Mouse (Mus musculus) adrenal gland, postnatal 14 days (tissue): ENCODE data around the gene Ppp1r12c. TPM values are rescaled to one million over a fixed set of nuclear protein-coding genes. Genes with fewer than 3 reads are reported as not detected.

ENCODE experiments used
- DNase-seq: peaks from one replicate; pipeline ENCODE4 v3.0.0; 2021; ENCODE audit warnings: mixed read lengths
- total RNA-seq: library from RNA; stranded (reverse); gene quantifications from 2 replicates; pipeline ENCODE4 v1.2.3, GENCODE M21; 2021

The Ppp1r12c gene
- total RNA-seq, 1 experiment from 2014 or later = 83.4 TPM

- DNase-seq = no peak
Observed at GRCm38 (mm10) chr7:4492284-4493224, 8.9 kb downstream of the Ppp1r12c start.

DNA sequence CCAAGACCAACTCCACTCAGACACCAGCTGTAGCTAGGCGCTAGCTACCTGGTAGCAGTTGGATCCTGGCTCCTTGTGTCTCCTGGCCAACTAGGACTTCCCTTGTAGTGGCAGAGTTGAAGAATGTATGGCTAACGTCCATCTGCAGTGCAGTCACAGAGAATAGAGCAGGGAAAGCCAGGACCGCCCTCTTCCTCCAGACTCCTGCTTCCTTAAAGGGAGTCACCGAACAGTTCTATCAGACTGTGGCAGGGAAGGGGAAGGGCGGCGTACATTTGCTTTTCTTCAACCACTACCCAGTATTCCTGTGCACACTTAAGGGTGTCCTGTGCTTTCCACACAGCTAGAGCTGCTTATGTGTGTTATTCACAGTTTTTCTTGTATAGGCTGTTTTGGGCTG, 10.2 kb downstream of the Ppp1r12c start:
- no peak for DNase-seq

- DNase-seq = no peak
Observed at GRCm38 (mm10) chr7:4482281-4482680, 19.2 kb downstream of the Ppp1r12c start.

GRCm38 (mm10) chr7:4479674-4480073, 21.8 kb downstream of the Ppp1r12c start:
- peak; percentile 61 for DNase-seq

- DNase-seq = no peak
Observed at GRCm38 (mm10) chr7:4478796-4479291, 22.6 kb downstream of the Ppp1r12c start.

DNA sequence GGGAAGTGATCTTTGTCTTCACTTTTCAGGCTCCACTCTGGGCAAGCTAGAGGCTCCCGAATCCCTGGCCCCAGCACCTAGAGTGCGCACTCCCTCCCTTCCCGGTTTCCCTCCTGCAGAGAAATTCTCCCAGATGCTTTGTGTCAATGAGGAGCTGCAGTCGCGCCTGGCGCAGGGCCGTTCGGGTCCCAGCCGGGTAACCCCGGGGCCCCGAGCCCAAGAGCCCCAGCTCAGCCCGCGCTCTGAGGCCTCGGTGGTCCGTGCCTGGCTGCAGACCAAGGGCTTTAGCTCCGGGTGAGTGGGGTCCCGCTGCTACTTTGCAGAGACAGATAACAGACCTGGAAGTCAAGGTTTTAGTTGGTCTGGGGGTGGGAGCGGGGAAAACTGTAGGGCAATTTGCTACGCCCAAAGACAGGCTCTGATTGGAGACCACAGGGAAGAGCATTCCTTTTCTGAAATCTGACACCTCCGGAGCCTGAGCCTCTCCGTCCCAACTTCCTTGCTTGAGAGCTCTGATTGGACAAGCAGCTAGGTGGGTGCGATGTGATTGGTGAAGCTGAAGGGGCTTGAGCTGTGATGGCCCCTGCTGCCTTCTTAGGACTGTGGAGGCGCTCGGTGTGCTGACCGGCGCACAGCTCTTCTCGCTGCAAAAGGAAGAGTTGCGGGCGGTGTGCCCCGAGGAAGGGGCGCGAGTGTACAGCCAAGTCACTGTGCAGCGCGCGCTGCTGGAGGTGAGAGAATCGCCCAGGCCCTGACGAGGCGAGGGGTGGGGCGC, 23.3 kb downstream of the Ppp1r12c start:
- peak; percentile 87 for DNase-seq

DNA sequence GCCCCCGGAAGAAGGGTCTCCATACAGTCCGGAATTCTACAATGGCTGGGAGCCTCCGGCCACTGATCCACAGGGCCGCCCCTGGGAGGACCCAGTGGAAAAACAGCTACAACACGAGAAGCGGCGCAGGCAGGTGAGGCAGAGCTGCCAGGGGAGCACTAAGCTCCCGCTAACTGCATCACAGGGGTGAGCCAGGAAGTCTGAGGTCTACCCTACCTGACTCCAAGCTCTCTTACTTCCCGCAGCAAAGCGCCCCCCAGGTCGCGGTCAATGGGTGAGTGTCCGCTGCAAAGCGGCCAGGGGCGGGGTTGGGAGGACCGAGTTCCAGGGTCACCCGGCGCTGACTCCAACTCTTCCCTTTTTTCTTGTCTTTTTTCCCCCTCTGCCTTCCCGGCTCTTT, 27.5 kb downstream of the Ppp1r12c start:
- DNase-seq = no peak

DNA sequence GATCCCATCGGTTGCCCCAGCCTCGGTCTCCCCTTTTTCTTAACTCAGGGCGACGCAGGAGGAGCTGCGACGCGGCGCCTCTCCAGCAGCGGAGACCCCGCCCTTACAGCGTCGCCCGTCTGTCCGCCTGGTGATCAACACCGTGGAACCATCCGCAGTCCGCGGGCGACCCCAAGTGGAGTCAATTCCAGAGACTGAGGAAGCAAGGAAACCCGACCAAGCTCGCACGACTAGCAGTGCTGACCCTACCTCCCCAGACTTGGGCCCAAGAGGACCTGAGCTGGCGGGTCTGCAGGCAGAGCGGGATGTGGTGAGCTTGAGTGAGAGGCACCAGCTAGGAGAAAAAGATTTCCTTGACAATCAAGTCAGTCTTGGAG, 30.3 kb downstream of the Ppp1r12c start:
- DNase-seq = peak; percentile 90

- DNase-seq = peak; percentile 78
Observed at GRCm38 (mm10) chr7:4470275-4471178, 31.0 kb downstream of the Ppp1r12c start.

DNA sequence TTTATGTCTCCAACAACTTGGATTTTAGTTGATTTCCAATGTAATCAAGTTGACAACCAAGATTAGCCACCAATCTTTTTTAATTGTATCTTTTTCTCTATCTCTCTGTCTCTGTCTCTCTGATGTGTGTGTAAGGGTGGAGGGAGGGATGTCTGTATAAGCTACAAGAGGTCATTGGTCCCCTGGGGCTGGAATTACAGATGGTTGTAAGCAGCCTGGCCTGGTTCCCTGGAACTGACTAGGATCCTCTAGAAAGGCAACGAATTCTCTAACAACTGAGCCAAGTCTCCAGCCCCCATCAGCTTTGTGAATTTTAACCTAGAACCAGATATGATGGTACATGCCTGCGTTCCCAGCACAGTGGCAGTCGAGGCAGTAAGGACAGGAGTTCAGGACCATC, 33.7 kb downstream of the Ppp1r12c start:
- no peak for DNase-seq

GRCm38 (mm10) chr7:4464194-4464824, 37.2 kb downstream of the Ppp1r12c start:
- no peak for DNase-seq

DNA sequence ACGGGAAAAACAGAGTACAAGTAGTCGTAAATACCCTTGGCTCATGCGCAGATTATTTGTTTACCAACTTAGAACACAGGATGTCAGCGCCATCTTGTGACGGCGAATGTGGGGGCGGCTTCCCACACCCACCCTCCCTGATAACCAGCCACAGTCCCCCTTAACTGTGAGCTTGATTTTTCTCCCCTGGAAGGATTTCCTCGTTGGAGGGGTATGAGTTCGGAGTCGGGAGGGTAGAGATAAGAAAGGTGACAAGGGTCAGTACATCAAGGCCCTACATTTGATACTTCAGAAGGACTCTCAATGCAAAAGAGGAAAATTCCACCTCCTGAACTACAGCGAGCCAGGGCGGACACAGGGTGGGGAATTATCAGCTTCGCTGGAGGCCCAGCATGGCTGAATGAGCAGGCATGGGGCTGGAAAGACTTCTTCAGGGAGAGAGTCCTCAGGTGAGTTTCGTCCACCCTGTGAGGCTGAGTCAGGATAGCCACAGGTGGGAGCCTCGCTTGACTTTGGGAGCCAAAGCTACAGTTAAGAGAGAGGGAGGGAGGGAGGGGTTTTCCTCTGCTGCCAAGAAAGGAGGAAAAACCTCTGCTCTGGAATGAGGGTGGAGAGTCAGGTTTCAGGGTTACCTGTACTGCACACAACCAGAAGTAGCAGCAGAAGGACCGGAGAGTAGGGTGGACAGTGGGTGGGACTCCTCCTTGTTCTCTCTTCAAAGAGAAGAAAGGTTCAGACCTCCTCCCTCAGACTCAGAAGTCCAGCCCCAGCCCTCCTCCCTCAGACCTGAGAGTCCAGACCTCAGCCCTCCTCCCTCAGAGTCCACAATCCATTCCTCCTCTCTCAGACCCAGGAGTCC, 40.7 kb downstream of the Ppp1r12c start, which contains the start of gene Eps8l1:
Gene Eps8l1 (plus strand): TSS at position 99 of the 859 bp plus-strand sequence.
- no peak for DNase-seq

DNA sequence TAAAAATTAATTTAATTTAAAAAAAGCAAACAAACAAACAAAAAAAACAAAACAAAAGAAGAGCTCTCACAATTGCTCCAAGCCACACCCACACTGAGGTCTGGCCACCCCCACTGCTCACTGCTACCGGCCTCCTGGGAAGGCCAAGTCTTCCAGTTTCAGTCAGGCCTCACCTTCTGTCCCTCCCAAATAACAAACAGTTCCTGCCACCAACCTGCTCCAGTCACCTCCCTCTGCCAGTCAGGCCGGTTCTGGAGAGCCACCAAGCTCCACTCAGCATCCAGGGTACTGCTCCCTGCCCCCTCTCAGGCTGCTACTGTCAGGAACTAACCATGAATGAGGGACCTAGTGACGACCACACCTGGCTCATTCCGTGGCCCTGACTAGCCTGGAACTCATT, 48.8 kb downstream of the Ppp1r12c start:
- DNase-seq = no peak

GRCm38 (mm10) chr7:4449211-4449610, 52.3 kb downstream of the Ppp1r12c start:
- DNase-seq = no peak

- DNase-seq = no peak
Observed at GRCm38 (mm10) chr7:4448439-4448838, 53.0 kb downstream of the Ppp1r12c start.

GRCm38 (mm10) chr7:4447138-4447537, 54.3 kb downstream of the Ppp1r12c start:
- no peak for DNase-seq

DNA sequence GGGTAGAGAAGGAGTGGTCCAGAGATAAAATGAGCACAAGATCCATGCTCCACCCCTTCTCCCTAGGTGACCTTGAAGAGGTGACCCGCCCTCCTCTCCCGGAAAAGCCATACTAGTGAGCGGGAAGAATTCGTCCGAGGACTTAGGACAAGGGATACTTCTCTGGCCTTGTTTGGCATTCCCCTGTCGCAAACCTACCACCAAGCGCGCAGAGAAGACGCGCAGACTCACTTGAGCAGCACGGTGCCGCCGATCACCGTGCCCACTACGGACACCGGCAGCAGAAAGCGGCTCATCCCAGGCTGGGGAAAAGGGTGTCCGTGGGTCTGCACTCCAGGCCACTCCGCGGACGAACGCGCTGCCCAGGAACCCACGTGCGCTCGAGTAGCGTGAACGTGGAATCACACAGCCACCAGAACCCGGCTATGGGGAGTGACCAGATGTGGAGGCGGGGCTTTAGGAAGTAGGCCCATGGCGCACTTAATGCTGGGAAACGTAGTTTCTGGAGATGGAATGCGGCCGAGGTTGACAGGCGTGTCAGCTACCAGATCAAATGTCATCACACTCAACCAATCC, 56.2 kb downstream of the Ppp1r12c start, which contains the start of gene Rdh13:
Gene Rdh13 (minus strand): TSS at position 434 of the 576 bp plus-strand sequence.
- DNase-seq = peak; percentile 93

DNA sequence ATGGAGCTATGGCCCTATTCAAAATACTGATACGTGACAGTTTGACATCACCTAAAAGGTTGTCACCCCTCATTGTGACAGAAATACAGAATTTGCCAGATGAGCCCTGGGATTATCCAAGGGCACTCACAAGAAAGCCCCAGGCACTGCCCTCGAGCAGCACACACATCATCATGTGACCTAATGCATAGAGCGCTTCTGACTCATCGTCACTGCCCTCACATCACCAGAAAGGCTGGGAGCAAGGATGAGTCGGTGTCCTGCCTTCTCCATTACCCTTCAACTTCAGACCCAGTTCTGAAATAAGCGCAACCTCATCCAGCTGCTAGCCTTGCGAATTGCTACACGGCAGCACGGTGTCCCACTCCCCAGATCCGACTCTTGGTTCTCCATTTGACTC, 60.9 kb downstream of the Ppp1r12c start:
- no peak for DNase-seq

GRCm38 (mm10) chr7:4437721-4438120, 63.8 kb downstream of the Ppp1r12c start:
- DNase-seq = no peak

DNA sequence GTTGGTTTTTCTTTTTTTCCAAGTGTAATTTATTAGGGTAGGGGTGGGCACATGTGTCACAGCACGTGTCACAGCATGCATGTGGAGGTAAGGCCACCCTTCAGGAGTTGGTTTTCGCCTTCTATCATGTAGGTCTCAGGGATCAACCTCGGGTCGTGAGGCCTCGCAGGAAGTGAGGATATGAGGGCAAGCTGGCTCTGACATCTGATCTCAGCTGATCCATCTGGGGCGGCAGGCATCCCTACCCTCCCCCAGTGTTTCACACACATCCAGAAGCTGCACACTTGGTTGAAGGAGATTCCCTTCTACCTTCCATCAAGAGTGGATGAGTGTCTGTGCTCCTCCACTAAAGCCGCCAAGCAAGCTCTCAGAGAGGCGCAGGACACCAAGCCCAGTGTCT, 69.5 kb downstream of the Ppp1r12c start:
- DNase-seq = no peak
